Mouse (Mus musculus) effector memory CD4-positive, alpha-beta T cell, adult 5 months (primary cell): ENCODE measurements around the gene Nkpd1. TPM values are rescaled to one million over a fixed set of nuclear protein-coding genes. Genes with fewer than 3 reads are reported as not detected.

ENCODE experiments used
- polyA plus RNA-seq: library from polyadenylated mRNA; unstranded; fragments of 100-300 nt; shearing (Covaris generic); gene quantifications from one replicate; pipeline ENCODE4 v1.2.1, GENCODE M21; 2017

The Nkpd1 gene
- polyA plus RNA-seq: not detected

DNA sequence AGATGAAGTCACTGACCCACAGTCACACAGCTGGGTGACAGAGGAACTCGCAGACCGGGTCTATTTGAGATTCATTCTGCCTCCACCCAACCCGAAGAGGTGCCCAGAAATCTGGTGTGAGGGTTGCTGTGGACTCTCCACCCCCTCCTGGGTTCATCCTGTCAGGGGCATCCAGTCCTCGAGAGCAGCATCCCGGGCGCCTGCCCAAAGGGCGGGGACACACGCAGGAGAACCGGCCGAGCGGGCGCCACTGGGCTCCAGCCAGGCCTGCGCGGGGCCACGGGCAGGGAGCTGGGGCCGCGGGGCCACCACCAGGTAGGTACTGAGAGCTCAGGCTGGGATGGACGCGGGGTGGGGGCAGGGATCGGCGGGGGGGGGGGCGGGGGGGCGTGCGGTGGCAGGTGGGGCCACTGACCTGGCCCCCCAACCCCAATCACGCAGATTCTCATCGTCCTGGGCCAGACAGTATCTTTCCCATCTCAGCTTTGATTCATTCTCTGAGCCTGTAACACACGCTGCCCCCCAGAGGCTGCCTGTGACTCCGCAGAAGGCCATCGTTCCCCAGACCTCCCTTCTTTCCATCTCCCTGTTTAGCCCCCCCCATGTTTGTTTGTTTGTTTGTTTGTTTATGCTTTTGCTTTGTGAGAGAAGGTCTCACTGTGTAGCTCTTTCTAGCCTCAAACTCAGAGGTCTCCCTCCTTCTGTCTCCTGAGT is at the start of gene Nkpd1:
Gene Nkpd1, plus strand, starts transcription at position 187 of the 714 bp plus-strand sequence.

DNA sequence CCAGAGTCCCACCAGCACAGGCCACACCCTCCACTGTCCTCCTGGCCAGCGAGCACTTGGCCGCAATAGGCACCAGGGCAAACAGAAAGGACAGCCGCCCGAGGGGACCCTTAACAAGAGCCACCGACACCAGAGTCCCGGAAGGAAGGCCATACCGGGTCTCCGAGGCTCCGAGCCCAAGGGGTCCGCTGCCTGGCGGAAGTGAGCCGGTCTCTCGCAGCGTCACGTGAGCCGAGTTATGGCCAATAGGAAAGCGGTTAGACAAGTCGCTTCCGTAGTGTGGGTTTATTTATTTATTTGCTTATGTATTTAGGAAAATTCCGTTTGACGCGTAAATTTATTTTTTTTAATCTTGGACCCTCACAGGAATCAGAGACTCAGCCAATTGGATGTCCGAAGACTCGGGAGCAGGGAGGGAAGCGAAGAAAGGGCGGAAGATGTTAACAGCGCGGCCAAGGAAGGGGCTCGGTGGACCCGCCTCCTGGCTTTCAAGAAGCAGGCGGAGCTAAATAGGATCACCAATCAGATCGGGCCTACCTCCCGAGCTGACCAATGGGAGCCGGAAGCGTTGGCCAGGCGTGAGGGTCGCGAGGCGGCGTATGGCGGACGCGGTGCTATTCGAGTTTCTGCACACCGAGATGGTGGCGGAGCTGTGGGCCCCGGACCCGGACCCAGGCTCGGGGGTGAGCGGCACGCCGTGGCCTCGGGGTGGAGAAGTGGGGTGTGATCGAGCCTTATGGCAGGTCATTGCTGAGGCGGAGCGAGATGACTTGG is 9.3 kb upstream of the Nkpd1 start, which contains the start of the genes Bloc1s3 and Trappc6a:
Gene Bloc1s3, minus strand, starts transcription at position 218 of the 774 bp plus-strand sequence.
Gene Trappc6a, plus strand, starts transcription at position 246 of the 774 bp plus-strand sequence.

DNA sequence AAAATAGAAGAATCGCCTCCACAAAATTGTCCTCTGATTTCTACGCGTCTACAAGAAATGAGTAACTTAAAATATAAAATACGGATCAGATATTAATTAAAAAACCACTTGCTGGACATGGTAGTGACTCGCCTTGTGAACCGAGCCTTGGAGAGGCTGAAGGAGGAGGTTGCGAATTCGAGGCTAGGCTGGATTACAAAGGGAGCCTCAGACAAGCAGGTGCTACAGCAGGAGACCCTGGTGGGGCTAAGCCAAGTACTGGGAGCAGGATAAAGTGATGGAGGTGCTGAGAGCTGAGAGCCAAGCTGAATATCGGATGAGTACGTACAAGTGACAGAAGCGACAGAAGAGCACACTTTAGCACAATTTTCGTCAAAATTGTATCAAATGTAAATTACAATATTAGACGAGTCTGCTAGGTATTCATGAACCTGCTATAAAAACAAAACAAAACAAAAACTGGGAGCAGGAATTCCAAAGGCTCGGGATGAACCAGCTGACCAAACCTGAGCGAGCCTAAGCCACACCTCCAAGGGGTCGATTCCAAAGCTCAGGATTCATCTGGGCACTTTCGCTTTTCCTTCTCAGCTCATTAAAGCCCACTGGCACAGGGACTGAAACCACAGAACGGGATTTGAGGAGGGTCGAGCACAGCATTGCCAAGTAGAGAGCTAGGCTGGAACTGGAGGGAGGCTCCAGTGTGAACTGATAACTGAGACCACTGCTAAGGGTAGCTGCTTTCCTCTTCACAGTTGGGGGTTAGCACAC is 45.2 kb downstream of the Nkpd1 start, which contains the start of gene Ppp1r37:
Gene Ppp1r37, minus strand, starts transcription at position 434 of the 768 bp plus-strand sequence.

Other genes starting within 250 kb of the Nkpd1 start
- gene Vasp, start 246.0 kb upstream of the Nkpd1 start, polyA plus RNA-seq: 224 TPM
- 0.97 TPM for gene Ppm1n, start 237.8 kb upstream of the Nkpd1 start, polyA plus RNA-seq
- 0.14 TPM for gene Rtn2, start 235.2 kb upstream of the Nkpd1 start, polyA plus RNA-seq
- gene Fosb, start 207.8 kb upstream of the Nkpd1 start, polyA plus RNA-seq: 65.7 TPM
- 68.8 TPM for gene Ercc1, start 173.1 kb upstream of the Nkpd1 start, polyA plus RNA-seq
- 5.2 TPM for gene Cd3eap, start 158.4 kb upstream of the Nkpd1 start, polyA plus RNA-seq
- gene Ppp1r13l, start 158.1 kb upstream of the Nkpd1 start, polyA plus RNA-seq: 1.9 TPM
- gene Ercc2, start 135.8 kb upstream of the Nkpd1 start, polyA plus RNA-seq: 7.5 TPM
- 6.9 TPM for gene Klc3, start 113.7 kb upstream of the Nkpd1 start, polyA plus RNA-seq
- gene Ckm, start 113.1 kb upstream of the Nkpd1 start, polyA plus RNA-seq: not detected
- gene Mark4, start 59.0 kb upstream of the Nkpd1 start, polyA plus RNA-seq: 6.2 TPM
- not detected for gene Exoc3l2, start 54.5 kb upstream of the Nkpd1 start, polyA plus RNA-seq
- 4.3 TPM for gene Bloc1s3, start 9.5 kb upstream of the Nkpd1 start, polyA plus RNA-seq
- 43.9 TPM for gene Trappc6a, start 9.4 kb upstream of the Nkpd1 start, polyA plus RNA-seq
- 16.7 TPM for gene Ppp1r37, start 45.2 kb downstream of the Nkpd1 start, polyA plus RNA-seq
- 1.1 TPM for gene Zfp296, start 59.4 kb downstream of the Nkpd1 start, polyA plus RNA-seq
- gene Gemin7, start 59.8 kb downstream of the Nkpd1 start, polyA plus RNA-seq: 79.8 TPM
- gene Clasrp, start 86.6 kb downstream of the Nkpd1 start, polyA plus RNA-seq: 50.9 TPM
- 177 TPM for gene Relb, start 111.6 kb downstream of the Nkpd1 start, polyA plus RNA-seq
- 116 TPM for gene Clptm1, start 147.2 kb downstream of the Nkpd1 start, polyA plus RNA-seq
- not detected for gene Apoc2, start 160.1 kb downstream of the Nkpd1 start, polyA plus RNA-seq
- gene Gm44805, start 163.6 kb downstream of the Nkpd1 start, polyA plus RNA-seq: not detected
- gene Apoc4, start 163.6 kb downstream of the Nkpd1 start, polyA plus RNA-seq: not detected
- not detected for gene Apoc1, start 174.8 kb downstream of the Nkpd1 start, polyA plus RNA-seq
- 4.2 TPM for gene Apoe, start 181.3 kb downstream of the Nkpd1 start, polyA plus RNA-seq
- 58.7 TPM for gene Tomm40, start 197.6 kb downstream of the Nkpd1 start, polyA plus RNA-seq
- not detected for gene Nectin2, start 232.6 kb downstream of the Nkpd1 start, polyA plus RNA-seq